Mouse (Mus musculus): ENCODE measurements around the gene Dnttip2. TPM values are rescaled to one million over a fixed set of nuclear protein-coding genes. Genes with fewer than 3 reads are reported as not detected.
A peak's percentile ranks its signal among the peaks of the same experiment; 100 is the strongest.
"Not testable (repeated sequence)": the region's sequence is repeated elsewhere in the genome, so short reads cannot be mapped to it uniquely, and the experiment has no call there.

The Dnttip2 gene
- polyA plus RNA-seq, 1 experiment from 2014 or later: 26.1 TPM

DNA sequence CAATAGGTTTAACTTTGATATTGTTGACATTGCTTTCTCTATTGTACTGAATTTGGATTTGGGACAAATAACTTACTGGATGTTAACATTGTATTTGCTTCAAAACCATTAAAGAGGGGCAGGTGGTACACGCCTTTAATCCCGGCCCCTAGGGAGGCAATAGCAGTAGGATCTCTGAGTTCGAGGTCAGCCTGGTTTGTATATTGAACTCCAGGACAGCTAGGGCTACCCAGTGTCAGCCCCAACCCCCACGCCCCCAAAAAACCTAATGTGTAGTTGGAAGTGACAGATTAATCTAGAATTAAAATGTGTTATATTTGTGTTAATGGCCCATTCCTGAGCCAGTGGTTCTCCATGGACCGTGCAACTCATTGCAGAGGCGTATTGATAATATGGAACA lies 27.8 kb upstream of the Dnttip2 start:
- Histone ChIP-seq H3K27ac (ENCODE audit: low read length) (peak overlapping the region; percentile 100), H3K9ac (ENCODE audit: low read depth, low read length) (peak overlapping the region; percentile 100), H3K4me2 (ENCODE audit: low read depth, low read length) (peak overlapping the region; percentile 65), H3K4me1 (ENCODE audit: control insufficient read depth, low read depth, low read length) (peaks cover 47% of the 10 kb centered on the region), H3K36me3 (ENCODE audit: control insufficient read depth, insufficient read depth) (peaks cover 10% of the 10 kb centered on the region), H3K27me3 (ENCODE audit: control insufficient read depth, insufficient read depth, low read depth, low read length) (no peaks in the 10 kb centered on the region), H3K9me3 (replicated peaks; ENCODE audit: control insufficient read depth, low read length) (no peaks in the 10 kb centered on the region), H3K4me3 (ENCODE audit: low read depth, low read length) (peak overlapping the region; percentile 98)
- WGBS (ENCODE audit: insufficient replicate concordance): 7% methylated on average over 6 of the region's 6 CpGs
- no peak for ATAC-seq (ENCODE audit: low read depth)

DNA sequence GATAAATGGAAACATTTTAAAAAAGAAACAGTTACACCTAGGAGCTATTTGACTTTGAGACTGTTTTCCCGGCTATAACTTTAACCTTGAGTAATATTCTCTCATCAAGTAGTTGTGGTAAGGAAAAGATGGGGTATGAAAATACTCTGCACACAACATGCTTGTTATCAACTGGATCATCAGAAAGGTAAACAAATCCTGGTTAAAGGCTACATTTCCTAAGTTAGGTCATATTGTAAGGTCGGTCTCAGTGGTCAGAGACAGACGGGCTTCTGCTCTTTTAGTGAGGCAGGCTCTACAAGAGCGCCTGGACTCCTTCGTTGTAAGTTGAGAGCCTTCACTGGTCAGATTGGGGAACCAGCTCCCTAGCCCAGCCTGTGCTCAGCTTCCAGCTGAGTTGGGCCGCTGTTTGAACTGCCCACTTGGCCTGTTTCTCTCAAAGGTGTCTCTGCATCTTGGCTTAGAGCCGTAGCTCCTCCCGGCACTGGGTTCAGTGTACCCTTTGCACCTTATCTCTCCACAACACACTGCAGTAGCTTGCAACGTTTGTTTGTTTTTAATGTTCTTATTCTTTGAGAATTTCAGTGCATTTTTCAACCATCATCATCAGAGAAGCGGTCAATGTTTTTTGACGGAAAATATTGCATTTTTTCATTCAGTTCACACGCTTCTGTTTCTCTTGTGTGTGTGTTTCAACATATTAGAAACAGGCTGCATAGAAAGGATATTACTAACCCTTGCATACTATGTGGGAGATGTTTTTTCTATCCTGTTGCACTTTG lies 27.0 kb upstream of the Dnttip2 start:
- Histone ChIP-seq H3K27me3 (ENCODE audit: control insufficient read depth, insufficient read depth, low read depth, low read length) (no peaks in the 10 kb centered on the region), H3K4me2 (ENCODE audit: low read depth, low read length) (peak overlapping the region; percentile 65), H3K27ac (ENCODE audit: low read length) (peak overlapping the region; percentile 100), H3K36me3 (ENCODE audit: control insufficient read depth, insufficient read depth) (peaks cover 14% of the 10 kb centered on the region), H3K9me3 (replicated peaks; ENCODE audit: control insufficient read depth, low read length) (no peaks in the 10 kb centered on the region), H3K9ac (ENCODE audit: low read depth, low read length) (peak overlapping the region; percentile 100), H3K4me3 (ENCODE audit: low read depth, low read length) (peak overlapping the region; percentile 98), H3K4me1 (ENCODE audit: control insufficient read depth, low read depth, low read length) (peaks cover 50% of the 10 kb centered on the region)
- 14% methylated on average over 12 of the region's 12 CpGs for WGBS (ENCODE audit: insufficient replicate concordance)
- ATAC-seq (ENCODE audit: low read depth): peak; percentile 63

- Histone ChIP-seq H3K27me3 (ENCODE audit: control insufficient read depth, insufficient read depth, low read depth, low read length) (no peaks in the 10 kb centered on the region), H3K4me2 (ENCODE audit: low read depth, low read length) (peak overlapping the region; percentile 65), H3K27ac (ENCODE audit: low read length) (peak overlapping the region; percentile 100), H3K4me1 (ENCODE audit: control insufficient read depth, low read depth, low read length) (peaks cover 48% of the 10 kb centered on the region), H3K9me3 (replicated peaks; ENCODE audit: control insufficient read depth, low read length) (no peaks in the 10 kb centered on the region), H3K9ac (ENCODE audit: low read depth, low read length) (peak overlapping the region; percentile 100), H3K4me3 (ENCODE audit: low read depth, low read length) (peak overlapping the region; percentile 98), H3K36me3 (ENCODE audit: control insufficient read depth, insufficient read depth) (peaks cover 14% of the 10 kb centered on the region)
- 56% methylated on average over 2 of the region's 2 CpGs for WGBS (ENCODE audit: insufficient replicate concordance)
- ATAC-seq (ENCODE audit: low read depth): peak; percentile 63
Observed at GRCm38 (mm10) chr3:122247768-122248100, 26.5 kb upstream of the Dnttip2 start.

GRCm38 (mm10) chr3:122252466-122253253 lies 21.5 kb upstream of the Dnttip2 start:
- Histone ChIP-seq H3K9me3 (replicated peaks; ENCODE audit: control insufficient read depth, low read length) (no peaks in the 10 kb centered on the region), H3K4me3 (ENCODE audit: low read depth, low read length) (no peak overlapping the region), H3K36me3 (ENCODE audit: control insufficient read depth, insufficient read depth) (peaks cover 29% of the 10 kb centered on the region), H3K4me2 (ENCODE audit: low read depth, low read length) (no peak overlapping the region), H3K27ac (ENCODE audit: low read length) (0 out of 2 replicates have a peak overlapping the region, but pooled peaks have one; percentile 36), H3K9ac (ENCODE audit: low read depth, low read length) (no peak overlapping the region), H3K4me1 (ENCODE audit: control insufficient read depth, low read depth, low read length) (peaks cover 27% of the 10 kb centered on the region), H3K27me3 (ENCODE audit: control insufficient read depth, insufficient read depth, low read depth, low read length) (no peaks in the 10 kb centered on the region)
- 53% methylated on average over 3 of the region's 3 CpGs for WGBS (ENCODE audit: insufficient replicate concordance)
- no peak for ATAC-seq (ENCODE audit: low read depth)

GRCm38 (mm10) chr3:122254050-122254449 lies 20.1 kb upstream of the Dnttip2 start:
- H3K27me3 ChIP-seq (ENCODE audit: control insufficient read depth, insufficient read depth, low read depth, low read length); H3K9ac ChIP-seq (ENCODE audit: low read depth, low read length); ATAC-seq (ENCODE audit: low read depth); H3K9me3 ChIP-seq (replicated peaks; ENCODE audit: control insufficient read depth, low read length); H3K4me3 ChIP-seq (ENCODE audit: low read depth, low read length); H3K4me2 ChIP-seq (ENCODE audit: low read depth, low read length); H3K27ac ChIP-seq (ENCODE audit: low read length): not testable (repeated sequence)
- Histone ChIP-seq H3K4me1 (ENCODE audit: control insufficient read depth, low read depth, low read length) (peaks cover 22% of the 10 kb centered on the region), H3K36me3 (ENCODE audit: control insufficient read depth, insufficient read depth) (peaks cover 34% of the 10 kb centered on the region)
- WGBS (ENCODE audit: insufficient replicate concordance): 83% methylated on average over 7 of the region's 7 CpGs

GRCm38 (mm10) chr3:122269986-122270385 lies 4.2 kb upstream of the Dnttip2 start:
- Histone ChIP-seq H3K4me3 (ENCODE audit: low read depth, low read length) (no peak overlapping the region), H3K4me2 (ENCODE audit: low read depth, low read length) (no peak overlapping the region), H3K9ac (ENCODE audit: low read depth, low read length) (no peak overlapping the region), H3K27me3 (ENCODE audit: control insufficient read depth, insufficient read depth, low read depth, low read length) (no peaks in the 10 kb centered on the region), H3K27ac (ENCODE audit: low read length) (no peak overlapping the region), H3K36me3 (ENCODE audit: control insufficient read depth, insufficient read depth) (peaks cover 19% of the 10 kb centered on the region), H3K4me1 (ENCODE audit: control insufficient read depth, low read depth, low read length) (peaks cover 7% of the 10 kb centered on the region), H3K9me3 (replicated peaks; ENCODE audit: control insufficient read depth, low read length) (no peaks in the 10 kb centered on the region)
- WGBS (ENCODE audit: insufficient replicate concordance): 77% methylated on average over 5 of the region's 5 CpGs
- ATAC-seq (ENCODE audit: low read depth): no peak

DNA sequence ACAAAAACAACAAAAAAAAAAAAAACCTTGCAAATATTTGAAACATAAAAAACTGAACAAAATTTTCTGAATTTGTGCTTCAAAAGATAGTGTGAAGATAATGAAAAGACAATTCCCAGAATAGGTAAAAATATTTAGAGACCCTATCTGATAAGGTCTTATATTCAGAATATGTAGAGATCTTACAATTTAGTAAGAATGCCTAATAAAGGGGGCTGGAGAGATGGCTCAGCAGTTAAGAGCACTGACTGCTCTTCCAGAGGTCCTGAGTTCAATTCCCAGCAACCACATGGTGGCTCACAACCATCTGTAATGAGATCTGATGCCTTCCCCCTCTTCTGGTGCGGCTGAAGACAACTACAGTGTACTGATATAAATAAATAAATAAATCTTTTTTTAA lies 1.6 kb upstream of the Dnttip2 start:
- H3K4me3 ChIP-seq (ENCODE audit: low read depth, low read length); H3K4me2 ChIP-seq (ENCODE audit: low read depth, low read length); H3K27ac ChIP-seq (ENCODE audit: low read length); H3K9me3 ChIP-seq (replicated peaks; ENCODE audit: control insufficient read depth, low read length); H3K27me3 ChIP-seq (ENCODE audit: control insufficient read depth, insufficient read depth, low read depth, low read length); H3K9ac ChIP-seq (ENCODE audit: low read depth, low read length); ATAC-seq (ENCODE audit: low read depth): not testable (repeated sequence)
- peaks cover 13% of the 10 kb centered on the region for H3K36me3 ChIP-seq (ENCODE audit: control insufficient read depth, insufficient read depth)
- H3K4me1 ChIP-seq (ENCODE audit: control insufficient read depth, low read depth, low read length): peaks cover 31% of the 10 kb centered on the region
- WGBS (ENCODE audit: insufficient replicate concordance): 50% methylated on average over 1 of the region's 1 CpGs

DNA sequence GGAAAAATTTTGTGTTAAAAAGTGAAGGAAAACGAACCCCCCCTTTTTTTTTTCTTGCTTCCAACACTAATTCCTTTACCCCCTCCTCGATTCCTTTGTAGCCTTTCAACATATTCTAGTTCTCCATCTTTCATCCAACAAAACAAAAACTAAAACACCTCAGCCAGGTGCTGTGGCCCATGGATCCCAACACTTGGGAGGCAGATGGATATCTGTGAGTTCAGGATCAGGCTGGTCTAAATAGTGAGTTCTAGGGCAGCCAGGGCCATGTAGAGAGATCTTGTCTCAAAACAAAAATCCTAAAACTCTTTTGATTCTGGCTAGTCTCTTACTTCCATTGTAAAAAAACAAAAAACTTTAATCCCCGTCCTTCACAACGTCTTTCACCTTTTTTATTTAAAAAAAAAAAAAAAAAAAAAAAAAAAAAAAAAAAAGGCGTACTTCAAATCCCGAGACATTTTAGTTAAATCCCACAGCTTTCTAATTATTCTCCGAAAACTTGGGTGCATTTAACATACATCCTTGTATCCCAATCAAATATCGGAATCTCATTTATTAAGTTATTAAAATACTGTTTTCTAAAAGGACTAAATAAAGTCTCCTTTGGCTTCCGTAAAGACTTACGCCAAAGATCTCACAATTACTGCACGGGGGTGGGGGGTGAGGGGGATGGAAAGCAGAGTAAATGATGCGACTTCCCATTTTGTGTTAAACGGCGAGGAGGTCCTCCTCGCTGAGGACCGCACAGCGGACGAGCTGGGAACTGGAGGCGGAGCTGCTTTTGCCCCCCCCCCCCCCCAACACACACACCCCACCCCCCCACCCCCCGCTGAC lies 564 bp upstream of the Dnttip2 start:
- peak overlapping the region; percentile 100 for H3K4me3 ChIP-seq (ENCODE audit: low read depth, low read length)
- H3K4me2 ChIP-seq (ENCODE audit: low read depth, low read length): peak overlapping the region; percentile 78
- peaks cover 16% of the 10 kb centered on the region for H3K36me3 ChIP-seq (ENCODE audit: control insufficient read depth, insufficient read depth)
- H3K27ac ChIP-seq (ENCODE audit: low read length): peak overlapping the region; percentile 80
- ATAC-seq (ENCODE audit: low read depth): no peak
- H3K9me3 ChIP-seq (replicated peaks; ENCODE audit: control insufficient read depth, low read length): no peaks in the 10 kb centered on the region
- 10% methylated on average over 18 of the region's 20 CpGs for whole genome bisulfite sequencing (ENCODE audit: insufficient replicate concordance)
- no peaks in the 10 kb centered on the region for H3K27me3 ChIP-seq (ENCODE audit: control insufficient read depth, insufficient read depth, low read depth, low read length)
- peak overlapping the region; percentile 97 for H3K9ac ChIP-seq (ENCODE audit: low read depth, low read length)
- peaks cover 38% of the 10 kb centered on the region for H3K4me1 ChIP-seq (ENCODE audit: control insufficient read depth, low read depth, low read length)
